Mouse (Mus musculus): ENCODE measurements around the gene Foxo1.

DNA sequence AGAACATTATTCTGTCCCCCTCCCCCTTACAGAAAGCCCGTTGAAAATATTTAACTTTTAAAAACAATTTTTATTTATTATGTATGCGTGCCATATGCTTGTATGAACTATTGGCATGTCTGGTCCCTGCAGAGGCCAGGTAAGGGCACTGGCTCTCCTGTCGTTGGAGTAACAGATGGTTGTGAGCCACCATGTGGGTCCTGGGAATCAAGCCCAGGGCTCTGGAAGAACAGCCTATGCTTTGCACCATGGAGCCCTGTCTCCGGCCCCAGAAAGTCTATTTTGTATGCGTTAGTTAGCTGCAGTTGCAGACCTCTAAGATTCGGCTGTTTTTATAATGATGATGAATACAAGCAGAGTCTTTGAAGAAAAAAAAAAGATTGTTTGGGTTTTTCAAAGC is 123.8 kb downstream of the Foxo1 start:
- TF ChIP-seq CTCF (IDR thresholded peaks at IDR 0.05), result no peak
- no peak for TF ChIP-seq EP300 (IDR thresholded peaks at IDR 0.05)

Data from lung, postnatal 0 days (tissue).